Mouse (Mus musculus) 3T3-L1 (cell line): ENCODE data around the gene Rtkn.

Source experiments
- DNase-seq: peaks from one replicate; pipeline ENCODE4 v3.0.0-alpha.2; 2015; ENCODE audit warnings: low read depth, low spot score

Rtkn gene

DNA sequence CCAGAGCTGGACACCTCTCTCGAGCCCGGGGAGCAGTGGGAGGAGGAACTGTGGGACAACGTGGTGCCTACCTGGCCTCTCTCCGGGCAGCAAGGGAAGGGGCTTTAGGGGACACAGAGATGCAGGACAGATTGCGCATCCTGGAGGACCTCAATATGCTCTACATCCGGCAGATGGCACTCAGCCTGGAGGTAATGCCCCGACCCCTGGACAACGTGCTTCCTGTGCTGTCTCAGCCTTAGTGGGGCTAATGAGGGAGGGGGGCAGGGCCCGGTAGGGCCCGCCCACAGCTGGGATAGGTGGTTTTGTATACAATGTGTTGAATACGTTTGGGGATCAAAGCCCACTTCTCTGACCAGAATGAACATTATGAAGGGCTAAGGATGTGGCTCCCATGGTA is 2.8 kb downstream of the Rtkn start:
- DNase-seq = peak; percentile 86

DNA sequence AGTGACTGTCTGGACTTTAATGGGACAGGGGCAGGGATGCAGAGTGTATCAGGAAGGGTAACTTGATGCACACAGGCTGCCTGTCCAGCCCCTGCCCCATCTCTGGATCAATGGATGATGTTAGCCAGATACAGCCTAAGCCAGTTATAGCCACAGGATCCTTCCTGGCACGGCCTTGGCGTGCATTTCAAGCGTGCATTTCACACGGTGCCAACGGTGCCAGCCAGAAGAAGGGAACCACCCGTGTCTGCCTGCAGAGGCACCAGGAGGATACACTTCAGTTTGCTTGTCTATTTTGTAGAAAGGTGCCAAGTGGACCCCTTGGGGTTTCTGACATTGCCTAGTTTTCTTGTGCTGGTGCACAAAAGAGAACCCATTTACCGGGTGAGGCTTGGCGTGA is 4.8 kb downstream of the Rtkn start:
- no peak for DNase-seq

DNA sequence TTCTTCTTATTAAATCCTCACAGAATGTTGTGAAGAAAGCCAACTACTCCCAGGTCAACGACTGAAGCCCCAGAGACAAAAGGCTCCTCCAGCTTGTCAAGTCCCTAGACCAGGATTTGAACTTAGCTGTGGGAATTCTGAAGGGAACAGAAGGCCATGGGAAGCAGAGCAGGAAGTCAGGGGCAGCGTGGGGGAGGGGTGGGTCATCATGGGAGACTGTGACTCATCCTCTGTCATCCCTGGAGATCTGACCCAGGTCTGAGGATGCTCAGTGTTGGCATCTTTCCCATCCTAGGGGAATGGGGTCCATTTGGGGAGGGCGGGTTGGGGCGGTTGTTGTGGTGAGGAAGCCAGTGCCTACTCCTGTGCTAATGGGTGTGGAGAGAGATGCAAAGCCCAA is 6.4 kb downstream of the Rtkn start:
- peak; percentile 44 for DNase-seq

DNA sequence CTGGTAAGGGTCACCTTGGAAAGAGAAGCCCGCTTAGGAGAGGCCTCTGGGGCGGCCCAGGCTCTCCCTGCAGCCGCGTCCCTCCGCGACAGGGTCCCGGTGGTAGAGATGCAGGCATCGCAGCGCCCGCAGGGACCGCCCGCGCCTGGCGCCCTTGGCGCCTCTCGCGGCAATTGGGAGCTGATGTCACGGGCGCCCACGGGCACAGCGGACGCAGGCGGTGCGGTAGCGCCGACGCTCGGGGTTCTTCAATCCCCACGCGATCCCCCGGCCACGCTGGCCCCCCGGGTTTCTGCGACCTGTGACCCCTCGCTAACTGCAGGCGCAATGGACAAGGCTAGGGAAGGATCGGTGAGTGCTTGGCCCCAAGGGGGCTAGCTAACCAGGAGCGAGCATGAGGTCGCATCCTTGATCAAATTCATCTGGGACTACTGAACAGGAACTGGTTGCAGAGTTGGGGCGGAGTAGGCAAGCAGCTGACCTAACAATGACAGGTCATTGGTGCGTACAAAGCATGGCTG is 7.0 kb downstream of the Rtkn start:
- DNase-seq = no peak

DNA sequence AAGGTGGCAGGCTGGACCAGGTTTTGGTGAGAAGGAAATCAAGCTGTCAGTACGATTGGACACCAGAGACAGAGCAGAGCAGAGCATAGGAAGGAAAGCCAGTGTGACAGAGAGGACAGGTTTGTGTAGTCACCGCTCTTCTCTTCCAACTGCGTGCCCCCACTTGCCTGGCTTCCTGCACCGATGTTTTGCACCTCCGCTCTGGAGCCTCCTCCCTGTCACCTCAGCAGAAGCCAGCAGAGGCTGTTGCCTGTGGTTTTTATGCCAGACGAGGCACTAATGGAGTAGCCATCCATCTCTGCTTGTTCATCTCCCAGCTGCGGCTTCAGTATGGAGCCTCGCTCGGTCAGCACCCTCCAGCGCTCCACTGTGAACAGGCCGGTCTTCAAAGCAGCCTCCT is 7.6 kb downstream of the Rtkn start:
- no peak for DNase-seq

DNA sequence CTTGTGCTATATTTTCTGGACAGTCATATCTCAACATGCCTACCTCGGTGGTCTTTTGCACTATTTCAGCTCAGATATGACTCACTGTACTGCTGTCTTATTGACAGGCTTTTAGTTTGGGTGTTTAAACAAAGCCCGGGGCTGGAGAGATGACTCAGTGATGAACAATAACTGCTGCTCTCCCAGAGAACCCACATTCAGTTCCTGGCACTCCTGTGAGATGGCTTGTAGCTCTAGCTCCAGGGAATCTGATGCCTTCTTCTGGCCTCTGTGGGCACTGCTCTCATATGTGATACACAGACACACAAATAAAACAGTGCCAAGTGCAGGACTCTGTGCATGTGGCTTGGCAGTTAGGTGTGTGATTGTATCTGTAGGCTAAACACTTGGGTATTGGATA is 9.9 kb downstream of the Rtkn start:
- DNase-seq = peak; percentile 98

DNA sequence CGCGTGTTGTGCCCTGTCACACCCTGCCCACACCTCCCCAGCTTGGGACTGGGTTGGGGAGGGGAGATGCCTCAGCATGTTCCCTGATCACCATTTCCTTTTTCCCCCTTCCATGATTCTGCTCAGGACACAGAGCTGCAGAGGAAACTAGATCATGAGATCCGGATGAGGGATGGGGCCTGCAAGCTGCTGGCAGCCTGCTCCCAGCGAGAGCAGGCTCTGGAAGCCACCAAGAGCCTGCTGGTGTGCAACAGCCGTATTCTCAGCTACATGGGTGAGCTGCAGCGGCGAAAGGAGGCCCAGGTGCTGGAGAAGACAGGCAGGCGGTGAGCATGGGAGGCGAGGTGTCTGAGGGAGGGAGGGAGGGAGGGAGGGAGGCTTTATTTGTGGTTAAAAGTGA is 10.5 kb downstream of the Rtkn start:
- DNase-seq = no peak

DNA sequence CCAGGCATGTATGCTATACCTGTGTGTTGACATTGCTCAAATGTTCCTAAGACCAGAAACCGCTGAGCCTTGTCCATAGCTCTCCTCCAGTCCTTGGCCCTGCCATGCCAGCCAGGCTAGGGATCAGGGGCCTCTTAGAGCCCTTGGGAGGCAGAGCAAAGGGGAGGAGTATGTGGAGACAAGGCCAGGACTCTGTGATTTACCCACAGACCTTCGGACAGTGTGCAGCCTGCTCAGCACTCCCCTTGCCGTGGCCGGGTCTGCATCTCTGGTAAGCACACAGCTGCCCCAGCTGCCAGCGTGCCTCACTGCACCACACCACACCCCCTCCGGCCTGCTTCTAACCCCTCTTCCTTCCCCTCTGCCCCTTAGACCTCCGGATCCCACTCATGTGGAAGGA is 12.0 kb downstream of the Rtkn start:
- DNase-seq = no peak

DNA sequence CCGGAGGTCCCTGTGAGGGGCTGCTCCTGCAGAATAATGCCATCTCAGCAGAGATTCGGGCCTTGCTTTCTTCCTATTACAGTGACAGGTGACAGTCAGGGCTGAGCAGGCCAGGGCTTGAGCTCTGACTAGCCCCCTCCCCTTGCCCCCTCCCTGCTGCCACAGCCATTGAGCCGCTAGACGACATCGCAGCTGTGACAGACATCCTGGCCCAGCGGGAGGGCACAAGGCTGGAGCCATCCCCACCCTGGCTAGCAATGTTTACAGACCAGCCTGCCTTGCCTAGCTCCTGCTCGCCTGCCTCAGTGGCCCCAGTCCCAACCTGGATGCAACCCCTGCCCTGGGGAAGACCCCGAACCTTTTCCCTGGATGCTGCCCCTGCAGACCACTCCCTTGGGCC is 16.5 kb downstream of the Rtkn start:
- DNase-seq = no peak

DNA sequence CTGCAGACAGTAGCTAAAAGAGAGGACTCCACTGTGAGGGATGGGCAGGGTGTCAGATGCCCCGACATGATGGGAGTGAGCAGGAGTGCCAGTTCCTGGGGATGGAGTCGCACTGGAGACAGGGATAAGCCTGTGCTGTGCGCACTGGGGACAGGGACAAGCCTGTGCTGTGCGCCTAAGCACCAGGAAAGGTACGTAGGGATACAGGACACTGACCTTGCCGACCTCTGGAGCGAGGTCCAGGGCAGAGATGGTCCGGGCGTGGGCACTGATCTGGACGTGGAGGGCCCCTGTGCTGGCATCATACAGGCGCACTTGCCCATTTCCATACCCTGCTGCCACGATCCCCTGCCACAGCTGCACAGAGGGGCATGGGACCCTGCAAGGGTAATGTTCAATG is 17.8 kb downstream of the Rtkn start:
- no peak for DNase-seq

DNA sequence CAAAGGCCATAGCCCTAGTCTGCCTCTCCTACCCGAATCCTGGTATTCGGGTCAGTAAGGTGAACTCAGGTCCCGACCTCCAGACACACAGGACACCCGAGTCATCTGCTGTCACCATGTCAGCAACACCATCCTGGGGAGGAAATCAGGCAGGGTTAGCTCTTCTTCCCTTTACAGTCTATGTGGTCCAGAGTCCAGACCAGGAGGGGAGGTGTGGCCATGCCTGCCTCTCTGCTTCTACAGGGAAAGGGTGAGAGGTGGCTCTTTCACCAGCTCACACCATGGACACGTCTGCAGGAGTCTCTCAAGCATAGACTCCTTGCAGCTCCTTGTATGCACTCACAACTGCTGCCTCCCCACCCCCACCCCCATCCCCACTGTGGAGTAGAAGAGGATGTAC is 18.2 kb downstream of the Rtkn start:
- DNase-seq = no peak

DNA sequence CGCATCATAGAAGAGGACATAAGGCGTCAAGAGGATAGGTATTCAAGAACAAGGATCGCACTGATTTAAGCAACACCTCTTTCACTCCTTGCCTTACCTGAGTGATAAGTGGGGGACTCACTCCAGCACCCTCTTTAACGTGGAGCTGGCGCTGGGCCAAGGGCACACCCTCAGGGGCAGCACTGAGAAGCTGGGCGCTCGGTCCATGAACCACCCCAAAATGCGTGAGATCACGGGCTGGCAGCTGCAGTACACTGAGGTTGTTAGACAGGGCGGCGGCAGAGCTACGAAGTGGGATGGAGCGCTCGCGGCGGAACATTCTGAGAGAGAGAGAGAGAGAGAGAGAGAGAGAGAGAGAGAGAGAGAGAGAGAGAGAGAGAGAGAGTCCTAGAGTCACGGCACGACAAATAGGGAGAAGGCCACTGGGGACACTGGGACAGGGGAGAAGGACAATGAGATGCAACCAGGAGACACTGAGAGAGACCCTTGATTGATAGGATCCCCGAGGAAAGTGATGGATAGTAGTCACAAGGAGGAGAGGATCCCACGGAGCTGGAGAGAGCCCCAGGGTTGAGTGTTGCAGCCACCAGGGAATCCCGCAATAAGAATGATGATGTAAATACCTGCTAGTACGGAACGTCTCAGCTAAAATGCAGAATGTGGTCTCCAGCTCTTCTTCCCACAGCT is 20.4 kb downstream of the Rtkn start:
- peak; percentile 47 for DNase-seq

DNA sequence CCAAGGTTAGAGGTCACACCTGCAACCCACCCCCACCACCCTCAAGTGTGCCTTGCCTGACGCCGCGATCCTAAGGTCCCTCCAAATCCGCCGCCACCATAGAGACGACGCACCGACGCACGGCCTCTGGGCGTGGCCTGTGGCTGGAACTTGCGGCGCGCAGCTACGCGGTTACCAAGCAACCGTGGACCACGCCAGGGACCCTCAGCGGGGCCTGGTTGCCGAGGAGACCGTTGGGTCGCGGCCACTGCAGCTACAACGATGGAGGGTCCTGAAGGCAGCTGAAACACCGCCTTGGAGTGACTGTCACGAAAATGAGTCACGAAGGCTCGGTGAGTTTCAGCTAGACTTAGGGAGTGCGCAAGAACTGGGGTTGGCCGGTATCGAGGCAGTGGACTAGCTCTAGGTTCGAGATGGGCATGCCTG is 21.0 kb downstream of the Rtkn start, which contains the start of the genes Wdr54 and 1700003E16Rik:
Gene Wdr54, minus strand, starts transcription at position 139 of the 426 bp plus-strand sequence.
Gene 1700003E16Rik, plus strand, starts transcription at position 146 of the 426 bp plus-strand sequence.
- DNase-seq = peak; percentile 71

DNA sequence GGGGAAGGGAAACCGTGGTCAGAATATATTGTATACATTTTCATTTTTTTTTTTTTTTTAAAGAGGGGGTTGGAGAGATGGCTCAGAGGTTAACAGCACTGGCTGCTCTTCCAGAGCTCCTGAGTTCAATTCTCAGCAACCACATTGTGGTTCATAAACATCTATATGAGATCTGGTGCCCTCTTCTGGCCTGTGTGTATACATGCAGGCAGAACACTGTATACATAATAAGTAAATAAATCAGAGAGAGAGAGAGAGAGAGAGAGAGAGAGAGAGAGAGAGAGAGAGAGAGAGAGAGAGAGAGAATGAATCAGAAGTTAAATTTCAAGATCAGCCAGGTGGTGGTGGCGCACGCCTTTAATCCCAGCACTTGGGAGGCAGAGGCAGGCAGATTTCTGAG is 24.2 kb downstream of the Rtkn start:
- peak; percentile 92 for DNase-seq

DNA sequence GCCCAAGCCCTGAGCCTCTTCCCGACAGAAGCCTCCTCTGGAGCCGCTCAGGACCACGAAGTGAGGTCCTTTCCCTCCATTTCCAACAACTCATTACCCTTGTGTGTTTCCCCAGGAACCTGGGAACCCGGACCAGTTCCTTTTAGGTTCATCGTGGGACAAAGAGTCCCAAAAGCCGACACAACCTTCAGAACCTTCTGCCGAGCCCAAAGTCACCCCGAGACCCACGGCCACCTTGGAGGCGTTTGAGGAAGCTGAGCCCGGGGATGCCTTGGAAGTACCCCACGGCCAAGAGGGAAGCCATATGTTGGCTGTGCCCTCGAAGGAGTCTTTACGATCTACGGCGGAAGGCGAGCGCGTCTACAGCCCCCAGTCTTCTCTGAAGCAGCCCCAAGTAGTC is 26.2 kb downstream of the Rtkn start:
- DNase-seq = no peak

DNA sequence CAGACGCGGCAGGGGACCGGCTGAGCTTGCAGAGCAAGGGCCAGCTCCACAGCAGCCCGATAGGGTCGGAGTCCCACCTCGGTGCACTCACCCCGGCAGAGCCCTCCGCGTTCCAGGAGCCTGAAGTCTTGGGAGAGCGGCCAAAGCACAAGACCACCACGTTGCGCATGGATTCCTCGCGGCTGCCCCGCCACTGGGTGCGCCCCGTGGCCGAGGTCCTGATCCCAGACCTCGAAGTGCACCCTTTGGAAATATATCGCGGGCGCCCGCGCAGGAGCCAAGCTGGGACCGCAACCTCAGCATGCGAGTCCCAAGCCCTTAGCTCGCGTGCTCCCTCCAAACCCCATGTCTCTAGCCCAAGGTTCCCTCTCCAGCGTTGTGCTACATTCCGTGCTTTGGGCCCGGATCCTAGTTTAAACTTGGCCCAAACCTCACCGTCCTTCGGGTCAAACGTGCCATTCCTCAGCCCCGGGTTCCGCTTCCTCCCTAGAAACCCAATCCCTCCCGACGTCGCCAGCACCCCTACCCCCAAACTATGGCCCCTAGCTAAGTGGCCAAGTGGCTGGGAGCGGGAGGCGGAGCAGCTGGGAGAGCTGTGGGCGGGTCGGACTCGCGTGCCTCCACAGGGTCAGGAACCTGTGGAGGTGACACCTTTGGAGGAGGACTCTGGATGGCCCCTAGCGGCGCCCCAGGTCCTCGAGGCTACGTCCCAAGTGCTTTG is 26.8 kb downstream of the Rtkn start:
- DNase-seq = no peak

DNA sequence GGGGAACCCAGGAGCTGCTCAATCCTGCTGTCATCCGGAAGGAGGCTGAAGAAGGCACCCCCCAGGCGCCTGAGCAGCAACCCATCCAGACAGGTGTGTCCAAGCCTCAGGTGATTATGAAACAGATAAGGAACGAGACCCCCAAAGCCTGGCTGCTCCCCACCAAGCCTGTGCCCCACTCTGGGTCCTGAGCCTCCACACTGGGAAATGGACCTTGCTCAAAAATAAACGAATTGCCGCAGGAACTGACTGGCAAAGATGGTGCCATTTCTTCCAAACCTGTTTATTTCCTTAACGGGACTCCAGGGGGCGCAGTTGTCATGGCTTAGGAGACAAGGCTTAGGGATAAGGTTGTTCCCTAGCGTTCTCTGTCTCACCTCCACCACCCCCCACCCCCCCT is 27.4 kb downstream of the Rtkn start:
- peak; percentile 82 for DNase-seq

DNA sequence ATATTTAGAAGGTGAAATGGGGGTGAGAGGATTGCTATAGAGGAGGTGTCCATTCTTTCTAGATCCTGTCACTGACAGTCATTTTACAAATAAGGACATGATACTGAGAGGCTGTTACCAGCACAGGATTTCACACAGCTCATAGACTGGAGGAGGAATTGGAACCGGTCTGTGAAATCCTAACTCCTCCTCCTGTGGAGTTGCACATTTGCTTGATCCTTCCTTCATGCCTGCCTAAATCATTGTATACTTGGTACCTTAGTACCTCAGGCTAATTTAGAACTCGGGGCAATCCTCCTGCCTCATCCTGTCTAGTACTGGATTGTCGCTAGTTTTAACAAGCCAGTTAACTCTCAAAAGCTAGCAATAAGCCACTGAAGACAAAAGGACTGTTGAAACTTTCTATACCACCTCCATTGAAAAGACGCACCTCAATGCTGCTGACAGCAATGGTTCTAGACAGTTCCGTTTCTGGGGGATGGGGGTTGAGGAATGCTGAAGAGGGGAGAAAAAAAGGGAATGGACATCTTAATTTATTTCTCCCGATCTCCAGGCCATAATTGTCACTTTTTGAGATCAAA is 29.9 kb downstream of the Rtkn start:
- peak; percentile 67 for DNase-seq

DNA sequence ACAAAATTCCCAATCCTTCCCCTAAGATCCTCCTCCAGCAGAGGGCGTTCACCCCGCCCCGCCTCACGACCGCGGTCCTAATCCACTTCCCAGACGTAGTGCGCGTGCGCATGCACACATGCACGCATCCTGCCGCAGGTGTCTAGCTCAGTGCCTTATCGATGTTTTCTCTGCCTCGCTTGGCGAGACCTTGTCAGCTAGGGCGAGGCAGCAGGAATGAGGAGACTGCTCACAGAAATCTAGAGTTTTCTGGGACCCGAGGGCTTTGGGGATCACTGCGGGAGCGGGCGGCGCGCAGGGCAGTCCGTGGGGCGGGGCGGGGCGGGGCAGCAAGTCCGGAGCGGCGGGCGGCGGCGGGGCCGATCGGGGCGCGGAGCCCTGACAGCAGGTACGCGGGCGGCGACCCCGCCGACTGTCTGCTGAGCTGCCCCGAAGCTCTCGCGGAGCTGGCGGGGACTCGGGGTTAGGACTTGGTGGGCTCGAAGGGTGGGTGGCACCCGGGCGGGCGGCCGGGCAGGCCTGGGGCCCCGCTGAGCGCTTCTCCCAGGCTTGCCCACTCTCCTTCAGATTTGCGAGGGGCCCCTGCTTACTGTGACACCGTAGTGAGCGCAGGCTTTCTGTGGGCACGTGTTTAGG is 30.5 kb downstream of the Rtkn start, which contains the start of gene Dctn1:
Gene Dctn1, plus strand, starts transcription at position 314 of the 636 bp plus-strand sequence.
- peak; percentile 97 for DNase-seq

DNA sequence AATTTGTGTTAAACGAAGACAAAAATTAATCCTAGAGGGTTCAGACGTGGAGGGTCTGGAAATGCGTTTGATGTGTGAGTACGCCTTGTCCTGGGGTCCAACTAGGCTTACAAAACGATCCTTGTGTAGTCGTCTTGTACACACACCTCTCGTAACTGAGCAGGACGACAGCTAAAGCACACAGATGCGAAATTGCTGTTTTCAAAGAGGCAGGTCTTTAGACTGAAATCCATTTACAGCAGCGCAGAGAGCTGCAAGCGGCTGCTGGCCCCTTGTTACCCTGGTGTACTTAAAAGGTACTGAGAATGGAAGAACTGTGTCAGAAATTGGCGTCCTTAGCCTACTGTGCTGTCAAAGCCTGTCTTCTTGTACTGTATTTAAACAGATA is 31.0 kb downstream of the Rtkn start:
- DNase-seq = peak; percentile 63

DNA sequence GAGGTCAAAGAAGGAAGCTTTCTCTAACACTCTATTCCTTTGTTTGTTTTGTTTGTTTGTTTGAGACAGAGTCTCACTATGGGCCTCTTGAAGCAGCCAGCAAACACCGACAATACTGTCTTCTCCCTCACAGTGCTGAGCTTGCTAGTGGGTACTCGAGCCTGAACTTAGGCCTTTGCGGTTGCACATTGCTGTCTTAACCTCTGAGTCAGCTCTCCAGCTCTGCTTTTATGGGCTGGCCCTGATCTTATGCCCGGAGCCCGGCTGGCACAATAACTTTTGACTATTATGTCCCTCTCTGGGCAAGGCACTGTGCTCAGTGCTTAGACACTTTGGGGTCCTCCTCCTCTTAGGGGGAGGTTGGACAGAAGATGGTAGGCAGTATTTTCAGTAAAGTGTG is 34.6 kb downstream of the Rtkn start:
- DNase-seq = peak; percentile 87

DNA sequence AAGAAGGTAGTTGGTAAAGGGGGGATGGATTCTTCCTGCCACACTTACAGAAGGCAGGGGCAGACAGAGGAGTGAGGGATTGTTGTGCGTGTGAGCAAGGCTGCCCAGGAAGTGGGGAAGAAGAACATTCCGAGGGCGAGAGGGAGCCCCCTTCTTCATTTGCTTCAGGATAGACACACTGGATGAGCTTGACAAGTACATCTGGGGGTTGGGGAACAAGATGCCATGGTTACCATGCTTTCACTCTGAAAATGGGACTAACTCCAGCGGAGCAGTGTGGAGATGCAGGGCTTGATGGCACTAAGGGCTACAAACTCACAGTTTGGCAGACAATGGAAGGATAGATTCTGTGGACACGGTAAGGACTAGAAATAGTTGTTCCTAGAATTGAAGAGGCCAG is 35.8 kb downstream of the Rtkn start:
- DNase-seq = no peak
